Mouse (Mus musculus): ENCODE results near the gene Huwe1. TPM values are rescaled to one million over a fixed set of nuclear protein-coding genes. Genes with fewer than 3 reads are reported as not detected.

Gene Huwe1
- total and polyA plus RNA-seq, 2 experiments from 2014 or later = 31.0 to 143 TPM

GRCm38 (mm10) chrX:151802956-151803776 is 2.6 kb downstream of the Huwe1 start:
- H3K27ac ChIP-seq (ENCODE audit: low read depth, low read length) = peak overlapping the region; percentile 95
- DNase-seq (peak; percentile 97), ATAC-seq (peak; percentile 92)
- peak overlapping the region; percentile 65 for H3K9ac ChIP-seq
- TF ChIP-seq CTCF (IDR thresholded peaks at IDR 0.05; ENCODE audit: low read depth) = no peak
- H3K4me2 ChIP-seq (ENCODE audit: low read depth) = peak overlapping the region; percentile 56; the same call in 1 of the 2 replicates
- WGBS = 27% methylated on average over 77 of the region's 77 CpGs
- no peaks in the 10 kb centered on the region for H3K27me3 ChIP-seq (ENCODE audit: insufficient read depth, low read length)
- peak overlapping the region; percentile 44 for H3K4me3 ChIP-seq (ENCODE audit: low read depth, low read length)
- H3K4me1 ChIP-seq (ENCODE audit: insufficient read depth) = no peaks in the 10 kb centered on the region
- no peaks in the 10 kb centered on the region for H3K36me3 ChIP-seq (ENCODE audit: insufficient read depth)
- no peaks in the 10 kb centered on the region for H3K9me3 ChIP-seq (ENCODE audit: low read length)

- Histone ChIP-seq H3K4me1 (ENCODE audit: insufficient read depth) (no peaks in the 10 kb centered on the region), H3K9ac (peak overlapping the region; percentile 62), H3K36me3 (ENCODE audit: insufficient read depth) (no peaks in the 10 kb centered on the region), H3K27me3 (ENCODE audit: insufficient read depth, low read length) (no peaks in the 10 kb centered on the region), H3K4me2 (ENCODE audit: low read depth) (peak overlapping the region; percentile 56), H3K9me3 (ENCODE audit: low read length) (no peaks in the 10 kb centered on the region), H3K4me3 (ENCODE audit: low read depth, low read length) (peak overlapping the region; percentile 44), H3K27ac (ENCODE audit: low read depth, low read length) (peak overlapping the region; percentile 95)
- WGBS = 31% methylated on average over 20 of the region's 20 CpGs
- DNase-seq (no peak), ATAC-seq (peak; percentile 44)
- peak; percentile 23; the same call in 1 of the 2 replicates for TF ChIP-seq CTCF (IDR thresholded peaks at IDR 0.05; ENCODE audit: low read depth)
Measured at GRCm38 (mm10) chrX:151803777-151804101, 3.1 kb downstream of the Huwe1 start.

- peak overlapping the region; percentile 44 for H3K4me3 ChIP-seq (ENCODE audit: low read depth, low read length)
- peak overlapping the region; percentile 95 for H3K27ac ChIP-seq (ENCODE audit: low read depth, low read length)
- no peaks in the 10 kb centered on the region for H3K27me3 ChIP-seq (ENCODE audit: insufficient read depth, low read length)
- TF ChIP-seq CTCF (IDR thresholded peaks at IDR 0.05; ENCODE audit: low read depth) = no peak
- peak overlapping the region; percentile 62 for H3K9ac ChIP-seq
- no peaks in the 10 kb centered on the region for H3K9me3 ChIP-seq (ENCODE audit: low read length)
- no peaks in the 10 kb centered on the region for H3K36me3 ChIP-seq (ENCODE audit: insufficient read depth)
- DNase-seq (no peak), ATAC-seq (no peak)
- H3K4me1 ChIP-seq (ENCODE audit: insufficient read depth) = no peaks in the 10 kb centered on the region
- H3K4me2 ChIP-seq (ENCODE audit: low read depth) = peak overlapping the region; percentile 56
- 26% methylated on average over 9 of the region's 9 CpGs for WGBS
Measured at GRCm38 (mm10) chrX:151804388-151804787, 3.8 kb downstream of the Huwe1 start.

- H3K9me3 ChIP-seq (ENCODE audit: low read length) = no peaks in the 10 kb centered on the region
- no peaks in the 10 kb centered on the region for H3K27me3 ChIP-seq (ENCODE audit: insufficient read depth, low read length)
- no peaks in the 10 kb centered on the region for H3K36me3 ChIP-seq (ENCODE audit: insufficient read depth)
- TF ChIP-seq CTCF (IDR thresholded peaks at IDR 0.05; ENCODE audit: low read depth) = no peak
- 77% methylated on average over 6 of the region's 6 CpGs for WGBS
- no peak for DNase-seq
- H3K4me3 ChIP-seq (ENCODE audit: low read depth, low read length) = no peak overlapping the region
- no peak overlapping the region for H3K9ac ChIP-seq
- no peaks in the 10 kb centered on the region for H3K4me1 ChIP-seq (ENCODE audit: insufficient read depth)
- H3K27ac ChIP-seq (ENCODE audit: low read depth, low read length) = no peak overlapping the region
- H3K4me2 ChIP-seq (ENCODE audit: low read depth) = no peak overlapping the region
- ATAC-seq = no peak
Measured at GRCm38 (mm10) chrX:151811481-151811880, 10.9 kb downstream of the Huwe1 start.

GRCm38 (mm10) chrX:151813656-151814055 is 13.0 kb downstream of the Huwe1 start:
- H3K4me1 ChIP-seq (ENCODE audit: insufficient read depth) = no peaks in the 10 kb centered on the region
- WGBS = 77% methylated on average over 1 of the region's 1 CpGs
- no peak for TF ChIP-seq CTCF (IDR thresholded peaks at IDR 0.05; ENCODE audit: low read depth)
- no peak overlapping the region for H3K27ac ChIP-seq (ENCODE audit: low read depth, low read length)
- no peaks in the 10 kb centered on the region for H3K27me3 ChIP-seq (ENCODE audit: insufficient read depth, low read length)
- no peak overlapping the region for H3K4me3 ChIP-seq (ENCODE audit: low read depth, low read length)
- no peak overlapping the region for H3K9ac ChIP-seq
- no peak for DNase-seq
- no peak overlapping the region for H3K4me2 ChIP-seq (ENCODE audit: low read depth)
- no peaks in the 10 kb centered on the region for H3K36me3 ChIP-seq (ENCODE audit: insufficient read depth)
- H3K9me3 ChIP-seq (ENCODE audit: low read length) = no peaks in the 10 kb centered on the region
- no peak for ATAC-seq

GRCm38 (mm10) chrX:151817712-151818111 is 17.1 kb downstream of the Huwe1 start:
- H3K9me3 ChIP-seq (ENCODE audit: low read length) = no peaks in the 10 kb centered on the region
- H3K27me3 ChIP-seq (ENCODE audit: insufficient read depth, low read length) = no peaks in the 10 kb centered on the region
- H3K36me3 ChIP-seq (ENCODE audit: insufficient read depth) = no peaks in the 10 kb centered on the region
- no peak for TF ChIP-seq CTCF (IDR thresholded peaks at IDR 0.05; ENCODE audit: low read depth)
- no peak overlapping the region for H3K27ac ChIP-seq (ENCODE audit: low read depth, low read length)
- H3K9ac ChIP-seq = no peak overlapping the region
- DNase-seq = no peak
- ATAC-seq = no peak
- no peak overlapping the region for H3K4me3 ChIP-seq (ENCODE audit: low read depth, low read length)
- no peak overlapping the region for H3K4me2 ChIP-seq (ENCODE audit: low read depth)
- 75% methylated on average over 3 of the region's 3 CpGs for WGBS
- H3K4me1 ChIP-seq (ENCODE audit: insufficient read depth) = no peaks in the 10 kb centered on the region

GRCm38 (mm10) chrX:151828971-151829370 is 28.4 kb downstream of the Huwe1 start:
- DNase-seq = no peak
- no peak overlapping the region for H3K9ac ChIP-seq
- no peak for ATAC-seq
- H3K4me2 ChIP-seq (ENCODE audit: low read depth) = no peak overlapping the region
- no peaks in the 10 kb centered on the region for H3K9me3 ChIP-seq (ENCODE audit: low read length)
- no peaks in the 10 kb centered on the region for H3K4me1 ChIP-seq (ENCODE audit: insufficient read depth)
- no peaks in the 10 kb centered on the region for H3K36me3 ChIP-seq (ENCODE audit: insufficient read depth)
- 93% methylated on average over 1 of the region's 1 CpGs for WGBS
- H3K27me3 ChIP-seq (ENCODE audit: insufficient read depth, low read length) = no peaks in the 10 kb centered on the region
- TF ChIP-seq CTCF (IDR thresholded peaks at IDR 0.05; ENCODE audit: low read depth) = no peak
- H3K4me3 ChIP-seq (ENCODE audit: low read depth, low read length) = no peak overlapping the region
- H3K27ac ChIP-seq (ENCODE audit: low read depth, low read length) = no peak overlapping the region
